Mouse (Mus musculus) ES-Bruce4 (cell line): ENCODE measurements around the gene Zfp985. TPM values are rescaled to one million over a fixed set of nuclear protein-coding genes. Genes with fewer than 3 reads are reported as not detected.
"Not testable (repeated sequence)": the region's sequence is repeated elsewhere in the genome, so short reads cannot be mapped to it uniquely, and the experiment has no call there.

Experiments used
- H3K27ac ChIP-seq: 2 replicates; pipeline ENCODE4 v1.5.1; 2012; ENCODE audit warnings: low read length, inconsistent platforms; ENCODE audit not compliant: insufficient read depth
- H3K27me3 ChIP-seq: 2 replicates; pipeline ENCODE4 v1.6.1; 2012; ENCODE audit warnings: mild to moderate bottlenecking, low read length, inconsistent platforms; ENCODE audit not compliant: control insufficient read depth, poor library complexity, insufficient read depth, severe bottlenecking
- H3K36me3 ChIP-seq: 2 replicates; pipeline ENCODE4 v1.6.1; 2012; ENCODE audit warnings: inconsistent platforms, mild to moderate bottlenecking, low read length, moderate library complexity; ENCODE audit not compliant: control insufficient read depth, poor library complexity, insufficient read depth, severe bottlenecking
- H3K4me1 ChIP-seq: one replicate; pipeline ENCODE4 v1.8.1; 2011; ENCODE audit warnings: low read length; ENCODE audit not compliant: control insufficient read depth, insufficient read depth
- H3K4me3 ChIP-seq: 2 replicates; pipeline ENCODE4 v1.5.1; 2011; ENCODE audit warnings: low read depth, mild to moderate bottlenecking, low read length
- H3K9ac ChIP-seq: 2 replicates; pipeline ENCODE4 v1.6.1; 2012; ENCODE audit warnings: low read depth, mild to moderate bottlenecking, inconsistent platforms; ENCODE audit not compliant: poor library complexity, severe bottlenecking
- H3K9me3 ChIP-seq: replicated peaks from 2 replicates; pipeline ENCODE4 v1.6.1; 2012; ENCODE audit warnings: mild to moderate bottlenecking, low read length, inconsistent platforms; ENCODE audit not compliant: control insufficient read depth, poor library complexity, insufficient read depth, severe bottlenecking
- CTCF ChIP-seq: IDR thresholded peaks from one replicate; pipeline ENCODE4 v1.8.1; 2011; ENCODE audit warnings: low read depth, low read length
- EP300 ChIP-seq: IDR thresholded peaks from 2 replicates; pipeline ENCODE4 v1.6.1; 2011; ENCODE audit warnings: low read depth, low read length; ENCODE audit not compliant: insufficient read depth
- POLR2A ChIP-seq: IDR thresholded peaks from one replicate; pipeline ENCODE4 v1.8.1; 2011; ENCODE audit warnings: low read length; ENCODE audit not compliant: insufficient read depth
- polyA plus RNA-seq: library from polyadenylated mRNA; stranded (reverse); fragments of >200 nt; gene quantifications from 2 replicates; pipeline ENCODE4 v1.2.4, GENCODE M21; 2011; ENCODE audit warnings: low read depth; ENCODE audit not compliant: missing spikeins, insufficient read depth, insufficient read length

Gene Zfp985
- 14.2 TPM in 2 replicates for polyA plus RNA-seq

GRCm38 (mm10) chr4:147553071-147553470, at the start of gene Zfp985:
Gene Zfp985, plus strand, starts transcription at chr4:147553277.
- H3K27me3 ChIP-seq, H3K36me3 ChIP-seq, H3K27ac ChIP-seq, H3K4me1 ChIP-seq: not testable (repeated sequence)
- Histone ChIP-seq H3K4me3 (peak within 1 kb of the TSS; percentile 71), H3K9ac (peak within 1 kb of the TSS; percentile 2; the same call in 1 of the 2 replicates), H3K9me3 (peaks cover 37% of the 10 kb centered on the region)

- Histone ChIP-seq H3K9me3 (peaks cover 25% of the 10 kb centered on the region), H3K4me1 (no peaks in the 10 kb centered on the region), H3K9ac (no peak overlapping the region), H3K27ac (no peak overlapping the region), H3K4me3 (no peak overlapping the region), H3K36me3 (peaks cover 17% of the 10 kb centered on the region), H3K27me3 (no peaks in the 10 kb centered on the region)
- no peak for TF ChIP-seq EP300
- no peak for TF ChIP-seq POLR2A
- no peak for TF ChIP-seq CTCF
Observed at GRCm38 (mm10) chr4:147509174-147509573, 43.9 kb upstream of the Zfp985 start.

GRCm38 (mm10) chr4:147518981-147519380, 34.1 kb upstream of the Zfp985 start:
- Histone ChIP-seq H3K9me3 (peaks cover 20% of the 10 kb centered on the region), H3K27ac (no peak overlapping the region), H3K4me3 (no peak overlapping the region), H3K4me1 (no peaks in the 10 kb centered on the region), H3K36me3 (peaks cover 8% of the 10 kb centered on the region; the same call in 1 of the 2 replicates), H3K27me3 (peaks cover 3% of the 10 kb centered on the region; the same call in 1 of the 2 replicates), H3K9ac (no peak overlapping the region)
- TF ChIP-seq CTCF: no peak
- no peak for TF ChIP-seq EP300
- TF ChIP-seq POLR2A: no peak

GRCm38 (mm10) chr4:147520100-147520499, 33.0 kb upstream of the Zfp985 start:
- no peaks in the 10 kb centered on the region for H3K4me1 ChIP-seq
- H3K27me3 ChIP-seq: peaks cover 3% of the 10 kb centered on the region; the same call in 1 of the 2 replicates
- H3K36me3 ChIP-seq: peaks cover 8% of the 10 kb centered on the region; the same call in 1 of the 2 replicates
- H3K9ac ChIP-seq: no peak overlapping the region
- peaks cover 14% of the 10 kb centered on the region for H3K9me3 ChIP-seq
- H3K27ac ChIP-seq: no peak overlapping the region
- no peak overlapping the region for H3K4me3 ChIP-seq
- no peak for TF ChIP-seq EP300
- no peak for TF ChIP-seq POLR2A
- TF ChIP-seq CTCF: no peak

- H3K9ac ChIP-seq: no peak overlapping the region
- TF ChIP-seq EP300 (no peak), POLR2A (no peak), CTCF (no peak)
- 0 out of 2 replicates have a peak, but pooled peaks cover 2% of the 10 kb centered on the region for H3K36me3 ChIP-seq
- H3K27me3 ChIP-seq: peaks cover 2% of the 10 kb centered on the region; the same call in 1 of the 2 replicates
- peaks cover under 1% of the 10 kb centered on the region; the same call in 1 of the 2 replicates for H3K9me3 ChIP-seq
- no peak overlapping the region for H3K27ac ChIP-seq
- no peaks in the 10 kb centered on the region for H3K4me1 ChIP-seq
- H3K4me3 ChIP-seq: no peak overlapping the region
Observed at GRCm38 (mm10) chr4:147525125-147525524, 28.0 kb upstream of the Zfp985 start.

- no peak overlapping the region for H3K27ac ChIP-seq
- H3K4me3 ChIP-seq: no peak overlapping the region
- TF ChIP-seq CTCF (peak; percentile 4), EP300 (no peak)
Observed at GRCm38 (mm10) chr4:147530366-147530765, 22.7 kb upstream of the Zfp985 start.

GRCm38 (mm10) chr4:147535916-147536315, 17.2 kb upstream of the Zfp985 start:
- H3K4me3 ChIP-seq, H3K9ac ChIP-seq, H3K36me3 ChIP-seq, H3K27me3 ChIP-seq, H3K27ac ChIP-seq, H3K4me1 ChIP-seq: not testable (repeated sequence)
- peaks cover 13% of the 10 kb centered on the region for H3K9me3 ChIP-seq

More at GRCm38 (mm10) chr4:147530366-147530765, 22.7 kb upstream of the Zfp985 start:
- peaks cover 1% of the 10 kb centered on the region; the same call in 1 of the 2 replicates for H3K27me3 ChIP-seq
- H3K9ac ChIP-seq: no peak overlapping the region
- no peaks in the 10 kb centered on the region for H3K9me3 ChIP-seq
- no peaks in the 10 kb centered on the region for H3K36me3 ChIP-seq
- H3K4me1 ChIP-seq: no peaks in the 10 kb centered on the region
